Mouse (Mus musculus): ENCODE measurements at regions not wholly inside any gene's neighbourhood (a gene's known extent, or its start where the extent isn't known, plus 50 kb on each side); places are given as distances from the start of the nearest gene placed in this dataset.

DNA sequence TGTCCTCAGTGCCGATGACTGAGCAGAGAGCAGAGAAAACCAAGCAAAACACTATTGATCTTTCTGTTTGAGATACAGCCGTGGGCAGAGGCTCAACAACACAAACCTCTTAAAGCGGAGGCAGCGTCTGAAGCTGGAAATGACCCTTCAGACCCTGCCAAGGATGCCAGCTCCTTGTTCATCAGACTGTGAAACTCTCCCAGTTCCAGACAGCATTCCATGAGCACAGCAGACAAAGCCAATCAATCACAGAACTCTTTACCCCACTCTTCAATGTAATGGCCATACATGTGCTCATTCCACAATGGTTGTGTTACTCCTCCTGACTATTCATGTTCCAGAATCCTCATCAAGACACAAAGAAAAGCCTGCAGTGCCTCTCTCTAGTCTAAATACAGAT is 73.5 kb downstream of the Tmem114 start:
- no peak for ATAC-seq

GRCm38 (mm10) chr16:8349148-8349547 is 75.8 kb downstream of the Tmem114 start:
- no peak for ATAC-seq

- ATAC-seq: no peak
Observed at GRCm38 (mm10) chr16:8348645-8349044, 76.3 kb downstream of the Tmem114 start.

GRCm38 (mm10) chr16:8345216-8345615 is 79.7 kb downstream of the Tmem114 start:
- ATAC-seq: no peak

GRCm38 (mm10) chr16:8333081-8333710 is 91.7 kb downstream of the Tmem114 start:
- no peak for ATAC-seq

- ATAC-seq: no peak
Observed at GRCm38 (mm10) chr16:8311996-8312395, 112.9 kb downstream of the Tmem114 start.

GRCm38 (mm10) chr16:8306389-8306788 is 118.5 kb downstream of the Tmem114 start:
- ATAC-seq: peak; percentile 100
